Mouse (Mus musculus) spleen, postnatal 36 days (tissue): Measurements from ENCODE around the gene Rbl1.
"Not testable (repeated sequence)": the region's sequence is repeated elsewhere in the genome, so short reads cannot be mapped to it uniquely, and the experiment has no call there.

Experiments
- DNase-seq, 2 experiments: peaks; one replicate each; pipeline ENCODE4 v3.0.0; 2022; ENCODE audit warnings: low spot score in 2 of 2, mixed read lengths in 1 of 2

The Rbl1 gene

DNA sequence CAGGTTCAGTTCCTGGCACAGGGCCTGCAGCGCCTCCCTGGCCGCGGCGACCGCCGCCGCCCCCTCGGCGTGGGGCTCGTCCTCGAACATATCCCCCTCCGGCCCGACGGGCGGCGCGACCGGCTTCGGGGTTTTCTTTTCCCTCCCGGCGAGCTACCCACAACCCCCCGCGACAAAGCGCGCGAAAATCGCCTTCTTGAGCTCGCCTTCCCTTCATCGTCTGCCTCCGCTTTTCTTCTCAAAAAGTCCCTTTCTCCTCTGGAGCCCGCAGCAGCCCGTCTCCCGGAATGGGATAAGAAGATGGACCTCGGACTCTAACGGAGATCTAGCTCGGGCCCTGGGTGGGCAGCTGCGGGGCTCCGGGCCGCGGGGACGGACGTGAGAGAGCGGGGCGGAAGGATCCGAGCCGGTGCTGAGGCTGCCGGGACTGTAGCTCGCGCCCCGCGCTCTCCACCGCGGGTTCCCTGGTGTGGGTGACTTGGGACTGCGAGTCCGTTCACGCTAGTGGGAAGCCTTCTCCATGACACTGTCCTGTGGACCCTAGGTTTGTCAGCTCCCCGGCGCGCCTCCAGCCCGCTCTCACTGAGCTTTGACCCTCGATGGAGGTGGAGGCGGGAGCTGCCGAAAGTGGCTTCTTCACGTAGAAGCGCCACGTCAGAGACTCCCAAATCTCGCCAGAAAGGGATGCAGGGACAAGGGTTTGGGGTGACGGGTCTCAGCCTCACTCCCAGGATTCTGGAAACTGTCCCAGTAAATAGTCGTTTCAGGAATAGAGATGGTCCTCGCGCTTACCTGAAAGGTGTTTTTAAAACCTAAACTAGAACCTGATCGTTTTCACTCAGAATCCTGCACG lies at the start of gene Rbl1:
Rbl1 (minus strand) TSS at position 169 of the 853 bp plus-strand sequence.
- peak; percentile 89 to 92 for DNase-seq

DNA sequence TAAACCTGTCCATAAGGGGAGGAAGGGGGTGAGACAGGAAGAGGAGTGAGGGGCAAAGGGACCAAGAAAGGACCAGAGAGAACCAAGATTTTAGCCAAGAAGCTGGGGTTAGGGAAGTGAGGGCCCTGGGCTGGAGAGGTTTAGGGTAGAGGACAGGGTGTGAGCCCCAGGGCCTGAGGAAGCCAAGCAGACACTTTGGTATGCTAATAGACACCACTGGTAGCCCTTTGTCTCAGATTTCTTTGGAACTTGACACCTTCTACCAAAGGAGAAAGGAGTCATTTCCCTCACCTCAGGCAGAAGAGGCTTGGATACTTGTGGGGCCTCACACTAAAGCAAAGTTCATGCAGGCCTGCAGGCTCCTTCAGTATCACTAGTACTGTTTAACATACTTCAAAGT lies 43.8 kb upstream of the Rbl1 start:
- no peak for DNase-seq

DNA sequence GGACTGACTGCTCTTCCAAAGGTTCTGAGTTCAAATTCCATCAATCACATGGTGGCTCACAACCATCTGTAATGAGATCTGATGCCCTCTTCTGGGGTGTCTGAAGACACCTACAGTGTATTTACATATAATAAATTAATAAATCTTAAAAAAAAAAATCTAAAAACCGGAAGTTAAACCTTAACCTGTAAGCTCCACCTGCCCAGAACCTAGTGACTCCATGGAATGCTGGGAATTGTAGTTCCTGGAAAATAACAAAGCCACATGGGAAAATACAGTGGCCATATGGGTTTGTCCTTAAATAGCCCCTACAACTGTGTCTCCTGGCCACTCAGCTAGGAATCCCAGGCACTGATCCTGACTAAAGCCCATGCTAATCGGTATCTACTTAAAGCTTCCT lies 41.3 kb upstream of the Rbl1 start:
- no peak for DNase-seq

DNA sequence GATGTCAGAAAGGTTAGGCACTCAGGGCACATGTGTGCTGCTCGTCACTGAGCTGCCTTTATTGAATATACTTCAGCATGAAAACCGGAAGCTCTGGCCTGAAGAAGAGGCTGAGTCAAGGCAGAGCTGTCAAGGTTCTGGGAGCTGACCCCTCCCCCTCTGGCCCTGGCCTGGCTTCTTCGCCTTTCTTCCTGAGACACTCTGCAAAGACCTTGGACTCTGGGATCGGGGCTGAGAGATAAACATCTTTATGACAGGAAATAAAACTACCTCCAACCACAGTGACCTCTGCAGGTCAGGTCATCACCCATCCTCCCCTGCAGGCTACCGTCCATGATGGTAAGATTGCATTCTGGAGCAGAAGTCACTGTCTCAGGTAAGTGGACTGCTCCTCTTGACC lies 40.7 kb upstream of the Rbl1 start:
- no peak for DNase-seq

DNA sequence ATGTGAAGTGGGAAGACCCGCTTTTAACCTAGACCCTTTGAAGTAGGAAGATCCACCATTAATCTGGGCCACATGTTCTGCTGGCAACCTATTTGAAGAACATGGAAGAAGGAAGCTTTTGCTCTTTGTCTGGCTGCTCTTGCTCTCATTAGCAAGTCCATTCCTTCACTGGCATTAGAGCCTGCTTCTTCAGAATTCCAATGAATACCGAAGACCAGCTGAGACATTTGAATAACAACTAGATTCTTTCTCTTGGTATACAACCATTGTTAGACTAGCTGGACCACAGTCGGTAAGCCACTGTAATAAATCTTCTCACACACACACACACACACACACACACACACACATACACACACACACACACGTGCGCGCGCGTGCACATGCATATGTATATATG lies 31.6 kb upstream of the Rbl1 start:
- DNase-seq = no peak

DNA sequence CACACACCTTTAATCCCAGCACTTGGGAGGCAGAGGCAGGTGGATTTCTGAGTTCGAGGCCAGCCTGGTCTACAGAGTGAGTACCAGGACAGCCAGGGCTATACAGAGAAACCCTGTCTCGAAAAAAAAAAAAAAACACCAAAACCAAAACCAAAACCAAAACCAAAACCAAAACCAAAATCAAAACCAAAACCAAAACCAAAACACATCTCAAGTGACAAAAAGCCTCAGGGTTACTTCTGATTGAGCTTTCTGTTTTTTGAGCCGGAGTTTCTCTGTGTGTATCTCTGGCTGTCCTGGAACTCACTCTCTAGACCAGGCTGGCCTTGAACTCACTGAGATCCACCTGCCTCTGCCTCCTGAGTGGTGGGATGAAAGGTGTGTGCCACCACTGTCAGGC lies 17.6 kb upstream of the Rbl1 start:
- not testable (repeated sequence) for DNase-seq

DNA sequence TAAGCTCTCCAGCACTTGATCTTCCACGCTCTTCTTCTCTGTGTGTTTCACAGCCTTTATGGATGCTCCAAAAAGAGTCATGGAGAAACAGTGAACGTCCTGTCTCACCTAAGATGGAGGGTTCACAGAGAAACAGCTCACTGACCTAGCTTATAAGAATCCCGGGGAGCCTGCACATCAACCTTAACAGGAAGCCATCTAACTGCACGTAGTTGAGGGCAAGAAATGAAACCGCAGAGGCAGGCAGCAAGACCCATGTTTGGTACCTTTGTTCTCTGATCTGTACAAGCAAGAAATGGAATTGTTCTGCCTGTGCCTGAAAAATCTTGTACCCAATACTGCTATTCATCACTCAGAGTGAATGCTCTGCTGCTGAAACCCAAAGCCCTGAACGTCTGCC lies 15.8 kb upstream of the Rbl1 start:
- DNase-seq = no peak

DNA sequence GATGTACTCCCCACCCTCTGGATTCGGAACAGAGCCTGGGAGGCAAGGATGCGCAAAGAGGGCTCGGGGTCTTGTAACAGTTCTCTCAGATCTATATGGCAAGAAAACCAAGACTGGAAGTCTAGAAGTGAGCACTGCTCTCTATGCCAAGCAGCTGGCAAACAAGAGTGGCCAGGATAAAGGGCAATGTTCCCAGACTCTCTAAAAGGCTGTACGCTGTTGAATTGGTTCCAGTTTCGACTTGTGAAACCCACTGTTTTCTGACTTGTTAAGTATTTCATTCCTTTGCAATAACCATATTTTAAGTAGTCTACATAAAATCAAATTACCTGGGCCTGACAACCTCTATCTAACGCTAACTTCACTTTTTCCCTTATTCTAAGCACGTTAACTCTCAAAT lies 7.4 kb upstream of the Rbl1 start:
- DNase-seq = no peak

DNA sequence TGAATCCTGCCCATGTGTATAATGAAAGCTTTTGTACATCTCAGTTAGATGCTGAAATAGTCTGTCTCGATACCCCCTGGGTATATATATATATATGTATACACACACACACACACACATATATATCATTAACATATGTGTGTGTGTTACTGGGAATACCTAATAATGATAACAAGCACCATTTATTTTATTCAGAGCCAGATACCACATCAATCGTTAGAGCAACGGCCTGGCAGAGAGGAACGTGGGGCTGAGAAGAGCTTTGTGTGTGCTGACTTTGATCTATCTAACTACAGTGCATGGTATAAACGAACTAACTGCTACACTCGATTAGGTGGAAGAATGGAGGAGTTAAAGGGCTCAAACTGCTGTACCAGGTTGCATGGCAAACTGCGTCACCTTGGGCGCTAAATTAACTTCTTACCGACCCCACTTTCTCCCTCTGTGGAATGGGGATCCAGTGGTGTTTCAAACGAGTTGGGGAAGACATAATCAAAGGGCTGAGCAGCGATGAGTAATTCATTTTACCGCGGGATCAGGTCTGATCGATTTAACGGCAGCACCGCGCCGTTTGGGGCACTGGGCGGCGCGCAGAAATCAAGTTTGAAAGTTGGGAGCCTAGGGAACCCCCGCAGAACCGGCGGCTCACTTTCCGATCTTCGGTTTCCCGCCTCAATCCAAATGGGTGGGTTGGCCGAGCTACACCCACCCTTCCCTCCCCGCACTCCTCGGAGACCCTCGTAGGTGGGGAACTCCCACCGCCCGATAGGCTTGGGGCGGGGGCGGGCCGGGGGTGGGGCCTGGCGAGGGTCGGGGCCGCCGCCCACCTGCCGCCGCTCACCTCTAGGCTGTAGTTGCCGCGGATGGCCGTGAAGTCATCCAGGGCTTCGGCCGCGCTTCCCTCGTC lies 622 bp downstream of the Rbl1 start:
- peak; percentile 37 to 57 for DNase-seq

DNA sequence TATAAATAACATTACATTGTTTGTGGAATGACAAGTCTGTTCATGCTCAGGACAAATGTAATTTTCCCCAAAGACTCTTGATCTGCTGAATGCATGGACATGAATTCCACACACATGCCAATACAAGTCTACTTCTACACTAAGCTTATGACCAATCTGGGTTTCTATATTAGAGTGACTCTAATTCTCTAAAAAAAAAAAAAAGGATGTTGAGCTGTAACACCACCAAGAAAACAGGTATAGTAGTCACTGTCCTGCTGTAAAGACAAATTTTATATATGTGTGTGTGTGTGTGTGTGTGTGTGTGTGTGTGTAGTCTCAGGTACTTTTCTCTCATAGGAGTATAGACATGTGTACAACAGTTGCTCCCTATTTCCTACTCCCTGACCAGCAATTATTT lies 1.3 kb downstream of the Rbl1 start:
- DNase-seq = no peak

DNA sequence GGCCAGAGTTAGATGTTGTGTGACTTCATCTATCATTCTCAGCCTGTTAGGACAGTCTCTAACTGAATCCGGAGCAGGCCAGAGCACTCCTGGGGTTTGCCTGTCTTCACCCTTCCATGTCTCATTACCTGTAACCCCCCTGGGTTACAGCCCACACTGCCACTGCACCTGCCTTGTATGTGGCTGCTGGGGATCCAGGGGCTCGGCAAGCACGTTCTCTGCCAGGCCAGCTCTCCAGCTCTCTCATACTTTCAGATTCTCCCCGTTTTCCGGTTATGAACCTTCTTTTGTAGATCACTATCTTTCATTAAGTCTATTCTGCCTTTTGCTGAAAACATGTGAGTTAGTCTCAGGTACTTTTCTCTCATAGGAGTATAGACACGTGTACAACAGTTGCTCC lies 2.0 kb downstream of the Rbl1 start:
- no peak for DNase-seq

DNA sequence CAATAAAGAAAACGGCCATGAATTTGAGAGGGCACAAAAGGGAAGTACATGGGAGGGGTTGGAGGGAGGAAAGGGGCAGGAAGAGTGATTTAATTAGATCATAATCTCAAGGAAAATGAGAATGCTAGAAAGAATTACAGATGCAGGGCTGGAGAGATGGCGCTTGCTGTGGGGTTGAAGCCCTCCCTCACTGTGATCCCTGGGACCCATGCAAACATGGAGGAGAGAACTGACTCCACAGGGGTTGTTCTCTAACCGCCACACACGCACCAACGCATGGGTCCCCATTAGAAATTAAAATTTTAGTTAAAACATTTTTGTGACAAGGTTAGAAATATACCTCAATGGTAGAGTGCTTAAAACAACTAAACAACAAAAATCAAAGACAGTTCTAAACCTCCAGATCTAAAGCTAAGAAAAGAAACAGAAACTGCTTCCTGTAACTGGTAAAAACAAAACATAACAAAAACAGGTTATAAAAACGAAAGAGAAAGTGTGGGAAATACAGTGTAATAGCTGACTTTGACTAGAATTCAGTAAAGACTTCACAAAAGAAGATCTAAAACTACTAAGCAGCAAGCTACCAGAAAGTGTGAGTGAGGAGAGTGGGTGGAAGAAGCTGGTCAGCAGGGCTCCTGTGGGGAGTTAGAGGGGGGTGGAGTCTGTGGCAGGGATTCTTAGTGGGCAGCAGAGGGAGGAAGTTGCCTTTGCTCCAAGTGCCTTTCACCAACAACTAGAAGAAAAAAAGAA lies 3.1 kb downstream of the Rbl1 start:
- peak; percentile 64 to 66 for DNase-seq

DNA sequence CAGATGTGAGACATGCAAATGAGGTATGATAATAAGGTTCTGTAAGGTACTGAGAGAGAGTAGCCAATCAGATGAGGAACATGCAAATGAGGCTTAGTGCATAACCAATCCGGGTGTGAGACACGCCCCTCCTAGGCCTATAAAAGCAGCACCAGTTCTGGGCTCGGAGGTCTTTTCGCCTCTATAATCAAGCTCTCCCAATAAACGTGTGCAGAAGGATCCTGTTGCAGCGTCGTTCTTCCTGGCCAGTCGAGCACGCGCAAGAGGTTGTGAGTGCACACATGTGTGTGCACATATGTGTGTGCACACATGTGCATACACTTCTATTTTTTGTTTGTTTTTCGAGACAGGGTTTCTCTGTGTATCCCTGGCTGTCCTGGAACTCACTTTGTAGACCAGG lies 5.9 kb downstream of the Rbl1 start:
- DNase-seq = not testable (repeated sequence)

DNA sequence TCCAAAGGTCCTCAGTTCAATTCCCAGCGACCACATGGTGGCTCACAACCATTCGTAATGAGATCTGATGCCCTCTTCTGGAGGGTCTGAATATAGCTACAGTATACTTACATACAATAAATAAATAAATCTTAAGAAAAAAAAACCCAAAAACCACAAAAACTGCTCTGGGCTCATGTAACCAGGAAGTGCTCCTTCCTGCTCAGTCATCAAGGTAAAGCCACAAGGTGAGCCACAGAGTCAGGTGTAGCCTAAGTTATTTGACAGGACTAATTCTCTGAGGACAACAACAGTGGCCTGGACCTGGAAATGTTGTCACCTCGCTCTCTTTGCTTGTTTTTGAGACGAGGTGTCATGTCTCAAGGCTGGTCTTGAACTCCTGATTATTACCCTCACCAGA lies 13.7 kb downstream of the Rbl1 start:
- no peak for DNase-seq

DNA sequence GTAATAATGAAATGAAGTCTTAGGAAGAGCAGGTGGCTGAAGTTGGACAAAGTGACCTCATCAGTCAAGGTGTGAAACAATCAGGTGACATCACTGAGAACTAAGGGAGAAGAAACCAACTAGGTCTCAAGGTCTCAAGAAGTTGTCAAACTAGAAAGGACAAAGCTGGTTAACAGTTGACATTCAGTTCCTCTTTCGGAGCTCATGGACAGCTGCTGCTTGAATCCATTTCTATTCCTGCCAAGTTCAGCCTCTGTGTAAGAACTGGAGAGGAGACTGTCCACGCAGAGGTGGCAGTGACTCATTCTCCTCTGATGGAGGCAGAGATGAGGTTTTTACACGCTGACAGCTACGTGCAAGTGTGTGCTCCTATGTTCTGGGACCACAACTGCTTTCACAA lies 17.1 kb downstream of the Rbl1 start:
- no peak for DNase-seq

DNA sequence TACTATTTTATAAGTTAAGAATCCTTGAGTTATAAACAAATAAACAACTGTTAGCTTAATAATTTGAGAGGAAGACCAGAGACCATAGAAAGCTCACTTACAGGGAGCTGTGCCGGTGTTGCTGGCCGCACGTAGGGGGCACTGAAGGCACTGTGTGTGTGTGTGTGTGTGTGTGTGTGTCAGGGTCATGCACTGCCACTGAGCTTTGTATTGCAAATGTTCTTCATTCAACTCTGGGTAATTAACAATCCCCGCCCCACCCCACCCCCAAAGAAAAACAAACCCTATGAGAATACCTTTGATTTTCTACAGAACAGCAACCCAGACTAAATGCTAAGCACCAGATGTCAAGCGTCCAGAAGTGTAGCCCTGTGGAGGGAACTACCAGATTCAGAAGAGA lies 17.8 kb downstream of the Rbl1 start:
- DNase-seq = no peak

DNA sequence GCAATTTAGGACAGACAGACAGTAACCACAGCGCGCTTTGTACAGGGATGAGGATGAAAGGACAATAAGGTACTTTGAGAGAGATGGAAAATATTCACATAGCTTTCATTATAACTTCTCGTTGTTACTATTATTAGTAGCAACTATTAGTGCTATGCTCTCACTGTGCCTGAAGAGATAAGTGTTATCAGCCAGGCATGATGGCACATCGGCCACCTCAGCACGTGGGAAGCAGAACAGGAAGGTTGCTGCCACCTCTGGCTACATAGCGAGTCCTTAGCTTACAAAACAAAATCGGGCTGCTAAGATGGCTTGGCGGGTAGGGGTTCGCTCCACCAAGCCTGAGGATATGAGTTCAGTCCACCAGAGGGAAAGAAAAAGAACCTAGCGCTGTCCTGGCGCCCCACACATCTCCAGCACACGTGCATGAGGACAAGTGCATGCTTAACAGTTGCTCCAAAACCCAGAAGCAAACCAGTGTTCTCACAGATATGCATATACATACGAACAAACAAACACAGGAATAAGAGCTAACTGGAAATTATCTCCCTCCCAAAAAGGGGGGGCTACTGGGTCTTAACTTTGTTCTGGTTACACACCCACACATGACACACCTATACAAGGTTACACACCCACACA lies 19.2 kb downstream of the Rbl1 start:
- peak in 1 of 2 experiments; percentile 17 for DNase-seq

DNA sequence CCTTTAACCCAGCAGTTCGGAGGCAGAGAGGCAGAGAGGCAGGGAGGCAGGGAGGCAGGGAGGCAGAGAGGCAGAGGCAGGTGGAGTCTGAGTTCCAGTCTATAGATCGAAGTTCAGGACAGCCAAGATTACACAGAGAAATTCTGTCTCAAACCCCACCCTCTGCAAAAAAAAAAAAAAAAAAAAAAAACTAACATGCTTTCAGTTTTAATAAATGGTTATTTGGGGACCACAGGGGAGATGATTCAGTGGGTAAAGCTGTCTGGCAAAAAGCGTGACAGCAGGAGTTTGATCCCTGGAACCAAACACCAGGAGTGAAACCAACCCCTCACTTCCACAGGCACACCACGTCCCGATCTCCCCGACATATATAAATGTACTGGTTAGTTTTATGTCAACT lies 26.2 kb downstream of the Rbl1 start:
- no peak for DNase-seq

DNA sequence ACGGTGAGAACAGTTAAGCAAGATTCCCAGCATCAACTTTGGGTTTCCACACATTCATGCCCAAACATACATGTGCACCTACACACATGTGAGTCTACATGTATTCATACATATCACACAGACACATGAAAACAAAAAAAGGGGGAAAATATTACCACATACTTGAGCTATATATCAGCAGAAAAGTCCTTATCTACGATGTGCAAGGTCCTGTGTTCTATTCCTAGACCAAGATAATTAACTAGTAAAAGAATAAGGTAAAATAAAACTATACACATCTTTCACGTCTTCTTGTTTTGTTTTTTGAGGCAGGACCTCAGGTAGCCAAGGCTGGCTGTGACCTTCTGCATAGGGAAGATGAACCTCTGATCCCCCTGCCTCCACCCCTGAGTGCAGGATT lies 28.1 kb downstream of the Rbl1 start:
- DNase-seq = no peak

DNA sequence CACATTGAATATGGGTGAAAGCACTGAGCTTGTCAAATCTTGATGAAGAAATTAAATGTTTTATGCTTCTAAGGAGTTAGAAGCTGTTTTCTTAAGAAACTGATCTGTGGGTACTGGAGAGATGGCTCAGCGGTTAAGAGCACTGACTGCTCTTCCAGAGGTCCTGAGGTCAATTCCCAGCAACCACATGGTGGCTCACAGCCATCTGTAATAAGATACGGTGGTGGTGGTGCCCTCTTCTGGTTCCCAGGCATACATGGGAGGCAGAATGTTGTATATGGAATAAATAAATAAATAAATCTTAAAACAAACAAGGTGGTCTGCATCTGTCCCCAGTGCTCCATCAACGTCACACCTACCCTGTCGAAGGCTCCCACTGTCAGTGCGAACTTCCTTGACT lies 29.9 kb downstream of the Rbl1 start:
- DNase-seq = no peak

DNA sequence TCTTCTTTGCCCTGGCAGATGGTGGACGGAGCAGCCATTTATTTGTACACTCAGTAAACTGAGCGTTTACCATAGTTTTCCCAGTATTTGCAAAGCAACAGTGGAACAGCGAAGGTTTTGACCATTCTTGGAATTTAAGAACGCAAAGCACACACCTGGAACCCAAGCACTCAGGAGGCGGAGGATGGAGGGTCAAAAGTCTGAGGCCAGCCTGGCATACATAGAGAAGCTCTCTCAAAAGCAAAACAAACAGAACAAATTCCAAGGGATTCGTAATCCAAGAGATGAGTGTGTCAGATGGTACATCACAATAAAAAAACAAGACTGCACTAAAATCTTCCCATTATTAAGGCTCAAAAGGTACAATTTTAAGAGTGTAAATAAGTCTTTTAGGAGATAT lies 30.8 kb downstream of the Rbl1 start:
- DNase-seq = no peak

DNA sequence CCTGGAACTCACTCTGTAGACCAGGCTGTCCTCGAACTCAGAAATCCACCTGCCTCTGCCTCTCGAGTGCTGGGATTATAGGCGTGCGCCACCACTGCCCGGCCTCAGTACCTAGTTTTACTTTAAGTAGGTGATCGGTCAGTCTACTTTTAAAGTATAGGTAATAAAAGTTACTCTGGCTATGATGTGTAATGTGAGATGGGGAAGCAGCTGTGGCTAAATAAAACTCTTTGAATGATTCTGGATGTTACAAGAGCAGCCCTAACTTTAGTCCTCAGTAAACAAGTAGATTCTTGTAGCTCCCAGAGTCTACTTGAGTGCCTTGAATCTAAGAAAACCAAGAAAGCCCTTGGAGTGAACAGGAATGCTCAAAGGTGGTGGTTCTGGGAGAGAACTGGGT lies 31.4 kb downstream of the Rbl1 start:
- no peak for DNase-seq
